Mouse (Mus musculus) cerebellum, adult 2 months (tissue): ENCODE data around the gene Scaf11. TPM values are rescaled to one million over a fixed set of nuclear protein-coding genes. Genes with fewer than 3 reads are reported as not detected.
A peak's percentile ranks its signal among the peaks of the same experiment; 100 is the strongest.

Experiments used
- DNase-seq, 2 experiments: peaks; one replicate each; pipeline ENCODE4 v3.0.0; 2021
- H3K27ac ChIP-seq: fragments of 200-500 bp; 2 replicates; pipeline ENCODE4 v1.5.1; 2012; ENCODE audit warnings: low read length, control low read depth, inconsistent platforms; ENCODE audit not compliant: insufficient read depth
- H3K27me3 ChIP-seq: fragments of 200-500 bp; 2 replicates; pipeline ENCODE4 v1.6.1; 2012; ENCODE audit warnings: inconsistent platforms, mild to moderate bottlenecking, low read length, moderate library complexity; ENCODE audit not compliant: control insufficient read depth, insufficient read depth
- H3K4me1 ChIP-seq: fragments of 200-500 bp; 2 replicates; pipeline ENCODE4 v1.6.1; 2011; ENCODE audit warnings: low read length; ENCODE audit not compliant: control insufficient read depth, insufficient read depth
- H3K4me3 ChIP-seq: fragments of 200-500 bp; replicated peaks from 2 replicates; pipeline ENCODE3; 2011; ENCODE audit warnings: mild to moderate bottlenecking, low read depth, low read length, control low read depth; ENCODE audit not compliant: insufficient read depth
- CTCF ChIP-seq: fragments of 200-500 bp; IDR thresholded peaks from 2 replicates; pipeline ENCODE4 v1.5.1; 2011; ENCODE audit warnings: low read depth, mild to moderate bottlenecking, control low read depth, low read length, moderate library complexity, borderline replicate concordance; ENCODE audit not compliant: insufficient read depth
- POLR2A ChIP-seq: fragments of 200-500 bp; IDR thresholded peaks from 2 replicates; pipeline ENCODE4 v1.6.1; 2011; ENCODE audit warnings: low read length, control low read depth, borderline replicate concordance; ENCODE audit not compliant: insufficient read depth
- WGBS: fragments of 180-500 bp; shearing (Covaris S2); methylation state at CpG from one replicate; pipeline ENCODE4 v1.1.7; 2018; 5-methylcytosine and 5-hydroxymethylcytosine counted together
- polyA plus RNA-seq: library from polyadenylated mRNA; depleted of rRNA; stranded (reverse); fragments of >200 nt; gene quantifications from 2 replicates; pipeline ENCODE4 v1.2.3, GENCODE M21; 2012

Gene Scaf11
- polyA plus RNA-seq, 1 experiment = 40.8 TPM

DNA sequence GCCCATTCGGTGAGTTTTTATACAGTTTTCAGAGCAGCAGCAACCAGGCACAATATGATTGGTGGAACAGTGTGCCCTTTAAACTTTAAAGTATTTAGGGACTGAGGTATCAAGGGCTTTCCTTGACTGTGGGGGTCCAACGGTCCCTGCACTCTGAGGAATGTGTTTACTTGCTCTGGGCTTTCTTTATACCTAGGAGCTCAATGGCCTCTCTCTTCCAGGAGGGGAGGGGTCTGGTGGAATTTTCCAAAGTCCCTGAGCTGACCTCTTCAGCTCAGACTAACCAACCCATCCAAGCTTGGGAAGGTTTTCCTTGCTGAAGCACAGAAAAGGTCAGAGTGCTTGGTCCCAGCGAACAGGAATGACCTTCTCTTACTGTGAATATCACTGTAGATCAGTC lies 30.8 kb upstream of the Scaf11 start:
- Histone ChIP-seq H3K4me3 (no peak overlapping the region), H3K4me1 (no peaks in the 10 kb centered on the region), H3K27me3 (no peaks in the 10 kb centered on the region), H3K27ac (no peak overlapping the region)
- no peak for TF ChIP-seq POLR2A
- TF ChIP-seq CTCF = no peak
- 54% methylated on average over 3 of the region's 3 CpGs for WGBS
- DNase-seq = no peak

- H3K4me3 ChIP-seq = no peak overlapping the region
- H3K4me1 ChIP-seq = no peaks in the 10 kb centered on the region
- H3K27me3 ChIP-seq = no peaks in the 10 kb centered on the region
- no peak for DNase-seq
- H3K27ac ChIP-seq = no peak overlapping the region
- WGBS = 87% methylated on average over 5 of the region's 5 CpGs
- no peak for TF ChIP-seq CTCF
- TF ChIP-seq POLR2A = no peak
These were observed 29.5 kb upstream of the Scaf11 start for GRCm38 (mm10) chr15:96490123-96490522.

GRCm38 (mm10) chr15:96488941-96489786 lies 28.5 kb upstream of the Scaf11 start:
- no peaks in the 10 kb centered on the region for H3K27me3 ChIP-seq
- no peak overlapping the region for H3K4me3 ChIP-seq
- H3K27ac ChIP-seq = no peak overlapping the region
- TF ChIP-seq POLR2A = no peak
- TF ChIP-seq CTCF = no peak; the same call in 1 of the 2 replicates
- DNase-seq = no peak
- 24% methylated on average over 20 of the region's 20 CpGs for WGBS
- H3K4me1 ChIP-seq = no peaks in the 10 kb centered on the region

DNA sequence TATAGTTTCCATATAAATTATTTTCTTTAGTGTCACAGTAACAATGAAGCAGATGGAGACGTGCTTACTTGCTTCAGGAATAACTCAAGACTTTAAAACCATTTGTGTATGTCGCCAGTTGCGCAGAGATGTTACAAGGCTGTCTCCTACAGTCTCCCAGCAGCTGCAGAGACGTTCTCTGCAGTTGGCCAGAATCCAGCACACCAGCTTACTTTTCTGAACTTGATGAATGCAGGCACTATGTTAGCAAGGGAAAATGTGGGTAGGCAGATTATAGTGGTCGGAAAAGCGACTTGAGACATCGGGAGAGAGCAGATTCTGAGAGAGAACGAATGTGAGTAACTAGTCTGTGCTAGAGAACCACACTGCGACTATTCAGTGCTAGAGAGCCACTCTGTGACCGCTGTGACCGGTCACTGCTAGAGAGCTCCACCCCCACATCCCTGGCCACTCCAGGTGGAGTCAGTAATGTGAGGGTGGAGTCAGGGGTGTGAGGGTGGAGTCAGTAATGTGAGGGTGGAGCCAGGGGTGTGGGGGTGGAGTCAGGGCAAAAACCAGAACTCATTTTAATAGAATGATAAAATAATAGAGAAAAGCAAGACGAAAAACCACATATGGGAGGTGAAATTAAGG lies 26.5 kb upstream of the Scaf11 start:
- H3K27ac ChIP-seq = no peak overlapping the region
- TF ChIP-seq CTCF (no peak), POLR2A (no peak)

DNA sequence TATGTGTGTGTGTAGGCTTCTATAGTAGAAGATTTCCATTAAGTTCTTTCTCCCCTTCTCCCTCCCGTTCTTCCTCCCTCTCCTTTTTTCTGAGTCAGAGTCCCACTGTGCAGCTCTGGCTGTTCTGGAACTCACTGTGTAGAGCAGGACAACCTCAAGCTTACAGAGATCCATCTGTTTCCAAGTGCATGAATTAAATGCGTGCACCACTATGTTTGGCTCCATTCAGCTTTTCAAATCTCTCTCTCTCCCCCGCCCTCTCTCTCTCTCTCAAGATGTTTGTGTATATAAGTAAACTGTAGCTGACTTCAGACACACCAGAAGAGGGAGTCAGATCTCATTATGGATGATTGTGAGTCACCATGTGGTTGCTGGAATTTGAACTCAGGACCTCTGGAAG lies 20.2 kb upstream of the Scaf11 start:
- Histone ChIP-seq H3K27ac (no peak overlapping the region), H3K4me1 (no peaks in the 10 kb centered on the region), H3K4me3 (no peak overlapping the region), H3K27me3 (no peaks in the 10 kb centered on the region)
- WGBS = 59% methylated on average over 3 of the region's 3 CpGs
- no peak for DNase-seq
- TF ChIP-seq CTCF = no peak
- no peak for TF ChIP-seq POLR2A

More for the DNA sequence above, 26.5 kb upstream of the Scaf11 start:
- no peaks in the 10 kb centered on the region for H3K27me3 ChIP-seq
- WGBS = 67% methylated on average over 12 of the region's 12 CpGs
- H3K4me3 ChIP-seq = no peak overlapping the region
- no peaks in the 10 kb centered on the region for H3K4me1 ChIP-seq
- DNase-seq = no peak

GRCm38 (mm10) chr15:96478006-96478405 lies 17.4 kb upstream of the Scaf11 start:
- no peak overlapping the region for H3K27ac ChIP-seq
- no peaks in the 10 kb centered on the region for H3K4me1 ChIP-seq
- H3K4me3 ChIP-seq = no peak overlapping the region
- 90% methylated on average over 12 of the region's 12 CpGs for WGBS
- TF ChIP-seq CTCF = no peak
- TF ChIP-seq POLR2A = no peak
- DNase-seq = no peak
- H3K27me3 ChIP-seq = no peaks in the 10 kb centered on the region

- Histone ChIP-seq H3K27me3 (no peaks in the 10 kb centered on the region), H3K27ac (no peak overlapping the region), H3K4me3 (no peak overlapping the region), H3K4me1 (no peaks in the 10 kb centered on the region)
- DNase-seq = peak; percentile 81 to 91
- WGBS = 7% methylated on average over 7 of the region's 7 CpGs
- TF ChIP-seq CTCF (peak; percentile 91), POLR2A (no peak)
These were observed 15.7 kb upstream of the Scaf11 start for GRCm38 (mm10) chr15:96476359-96476758.

DNA sequence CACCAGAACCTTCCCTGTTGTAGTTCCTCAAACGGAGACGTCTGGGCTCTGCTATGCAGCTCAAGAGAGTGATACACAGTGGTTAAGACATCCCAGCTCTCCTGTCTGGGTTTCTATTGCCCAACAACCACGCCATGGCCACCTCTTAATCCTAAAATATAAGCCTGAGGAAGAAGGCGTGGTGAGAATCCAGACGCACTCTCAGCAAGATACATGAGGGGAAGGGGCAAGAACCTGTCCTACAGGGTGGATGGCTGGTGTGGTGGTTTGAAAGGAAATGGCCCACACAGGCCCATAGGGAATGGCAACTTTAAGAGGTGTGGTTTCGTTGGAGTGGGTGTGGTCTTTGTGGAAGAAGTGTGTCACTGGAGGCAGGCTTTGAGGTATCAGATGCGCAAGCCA lies 14.9 kb upstream of the Scaf11 start:
- Histone ChIP-seq H3K27me3 (no peaks in the 10 kb centered on the region), H3K27ac (no peak overlapping the region), H3K4me3 (no peak overlapping the region), H3K4me1 (no peaks in the 10 kb centered on the region)
- 85% methylated on average over 7 of the region's 7 CpGs for WGBS
- DNase-seq = no peak
- no peak for TF ChIP-seq CTCF
- no peak for TF ChIP-seq POLR2A
